Mouse (Mus musculus) heart, embryonic 12.5 days (tissue): ENCODE data around the gene Tgds. TPM values are rescaled to one million over a fixed set of nuclear protein-coding genes. Genes with fewer than 3 reads are reported as not detected.
"Not testable (repeated sequence)": the region's sequence is repeated elsewhere in the genome, so short reads cannot be mapped to it uniquely, and the experiment has no call there.

ENCODE experiments used
- ATAC-seq: fragments of 200-750 bp; cut with Nextera tagmentation; 2 replicates; pipeline ENCODE4 v1.8.0; 2017; ENCODE audit warnings: moderate TSS enrichment, moderate library complexity; ENCODE audit not compliant: insufficient number of reproducible peaks, low FRiP score
- H3K27ac ChIP-seq: fragments of 300-500 bp; sonication (generic); 2 replicates; pipeline ENCODE4 v1.5.1; 2016; ENCODE audit warnings: mild to moderate bottlenecking, moderate library complexity; ENCODE audit not compliant: poor library complexity, severe bottlenecking
- H3K27me3 ChIP-seq: fragments of 300-500 bp; sonication (generic); replicated peaks from 2 replicates; pipeline ENCODE4 v1.6.1; 2016; ENCODE audit warnings: mild to moderate bottlenecking, moderate library complexity
- H3K36me3 ChIP-seq: fragments of 300-500 bp; sonication (generic); 2 replicates; pipeline ENCODE4 v1.6.1; 2016; ENCODE audit warnings: mild to moderate bottlenecking, moderate library complexity
- H3K4me1 ChIP-seq: fragments of 300-500 bp; sonication (generic); replicated peaks from 2 replicates; pipeline ENCODE4 v1.6.1; 2016; ENCODE audit warnings: mild to moderate bottlenecking
- H3K4me2 ChIP-seq: fragments of 300-500 bp; sonication (generic); 2 replicates; pipeline ENCODE4 v1.6.1; 2016; ENCODE audit warnings: mild to moderate bottlenecking, moderate library complexity
- H3K4me3 ChIP-seq: fragments of 300-500 bp; sonication (generic); 2 replicates; pipeline ENCODE4 v1.5.1; 2016; ENCODE audit warnings: mild to moderate bottlenecking
- H3K9ac ChIP-seq: fragments of 300-500 bp; sonication (generic); 2 replicates; pipeline ENCODE4 v1.6.1; 2016; ENCODE audit warnings: mild to moderate bottlenecking, moderate library complexity
- H3K9me3 ChIP-seq: fragments of 300-500 bp; sonication (generic); replicated peaks from 2 replicates; pipeline ENCODE4 v1.6.1; 2016; ENCODE audit warnings: mild to moderate bottlenecking, moderate library complexity
- WGBS: fragments of 180-500 bp; shearing (Covaris S2); methylation state at CpG from one replicate; pipeline ENCODE4 v1.1.7; 2016; 5-methylcytosine and 5-hydroxymethylcytosine counted together
- polyA plus RNA-seq: library from polyadenylated mRNA; unstranded; fragments of >200 nt; fragmentation: Nextera tagmentation; extraction: Ambion mirVana; gene quantifications from 2 replicates; pipeline ENCODE4 v1.2.1, GENCODE M21; 2016

Gene Tgds
- polyA plus RNA-seq, 1 experiment from 2014 or later = 34.7 TPM

DNA sequence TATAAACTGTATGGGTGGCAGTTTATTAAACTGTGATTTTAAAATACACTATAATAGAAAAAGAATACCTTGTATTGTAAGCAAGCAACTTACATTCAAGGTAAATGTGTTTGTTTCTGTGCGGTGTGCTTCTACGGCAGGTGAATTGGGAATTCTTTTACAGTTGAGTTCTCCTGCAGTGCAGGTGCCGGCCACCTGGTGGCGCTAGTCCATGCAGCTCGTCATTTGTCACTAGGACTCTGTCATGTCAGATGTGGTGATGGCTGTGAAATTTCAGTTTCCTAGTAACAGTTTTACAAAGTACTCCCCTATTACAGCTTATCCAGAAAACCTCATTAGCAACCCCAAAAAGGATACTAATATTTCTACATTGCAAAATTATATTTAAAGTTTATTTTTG is 24.6 kb upstream of the Tgds start:
- Histone ChIP-seq H3K9ac (no peak overlapping the region), H3K9me3 (no peaks in the 10 kb centered on the region), H3K4me2 (no peak overlapping the region), H3K36me3 (peaks cover 65% of the 10 kb centered on the region), H3K4me1 (peaks cover 3% of the 10 kb centered on the region), H3K27ac (no peak overlapping the region), H3K27me3 (0 out of 2 replicates have a peak, but pooled peaks cover 3% of the 10 kb centered on the region), H3K4me3 (no peak overlapping the region)
- WGBS = 31% methylated on average over 5 of the region's 5 CpGs
- ATAC-seq = no peak

DNA sequence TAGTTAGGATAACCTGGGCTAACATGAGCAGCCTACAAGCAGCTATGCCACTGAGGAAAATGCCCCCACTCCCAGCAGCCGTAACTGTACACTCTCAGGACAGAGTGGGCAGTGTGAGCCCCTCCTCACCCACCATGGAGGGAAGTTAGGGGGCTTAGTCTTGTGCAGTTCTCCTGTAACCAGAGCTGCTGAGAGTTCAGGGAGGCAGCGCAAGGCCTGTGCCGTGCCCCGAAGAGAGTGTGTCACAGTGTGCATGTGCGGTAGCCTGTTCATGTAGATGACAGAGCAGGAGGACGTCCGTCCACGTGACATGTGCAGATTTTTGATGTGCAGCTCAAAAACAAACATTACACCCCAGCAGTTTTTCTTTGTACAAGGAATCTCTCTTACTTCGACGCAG is 24.2 kb upstream of the Tgds start:
- Histone ChIP-seq H3K4me1 (no peaks in the 10 kb centered on the region), H3K4me2 (no peak overlapping the region), H3K27ac (no peak overlapping the region), H3K36me3 (peaks cover 63% of the 10 kb centered on the region), H3K4me3 (no peak overlapping the region), H3K9ac (no peak overlapping the region), H3K9me3 (no peaks in the 10 kb centered on the region), H3K27me3 (0 out of 2 replicates have a peak, but pooled peaks cover 3% of the 10 kb centered on the region)
- no peak for ATAC-seq
- WGBS = 88% methylated on average over 10 of the region's 10 CpGs

DNA sequence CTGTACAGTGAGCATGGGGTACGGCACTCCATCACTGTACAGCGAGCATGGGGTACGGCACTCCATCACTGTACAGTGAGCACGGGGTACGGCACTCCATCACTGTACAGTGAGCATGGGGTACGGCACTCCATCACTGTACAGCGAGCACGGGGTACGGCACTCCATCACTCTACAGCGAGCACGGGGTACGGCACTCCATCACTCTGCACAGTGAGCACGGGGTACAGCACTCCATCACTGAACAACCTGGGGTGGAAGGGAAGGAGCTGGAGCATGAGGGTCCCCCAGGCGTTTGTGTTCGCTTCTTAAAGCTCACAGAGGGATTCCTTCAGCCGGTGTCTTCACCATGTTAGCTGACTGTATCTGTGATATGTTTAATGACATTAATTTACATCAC is 23.5 kb upstream of the Tgds start:
- not testable (repeated sequence) for H3K27me3 ChIP-seq, H3K4me1 ChIP-seq, ATAC-seq, H3K4me3 ChIP-seq, H3K27ac ChIP-seq, H3K4me2 ChIP-seq, H3K9ac ChIP-seq, H3K9me3 ChIP-seq
- WGBS = 96% methylated on average over 16 of the region's 16 CpGs
- H3K36me3 ChIP-seq = peaks cover 63% of the 10 kb centered on the region

GRCm38 (mm10) chr14:118152294-118152651 is 19.7 kb upstream of the Tgds start:
- WGBS = 91% methylated on average over 8 of the region's 8 CpGs
- H3K36me3 ChIP-seq = peaks cover 53% of the 10 kb centered on the region

GRCm38 (mm10) chr14:118151651-118152293 is 19.2 kb upstream of the Tgds start:
- Histone ChIP-seq H3K9ac (no peak overlapping the region), H3K4me2 (no peak overlapping the region), H3K27ac (no peak overlapping the region), H3K4me1 (no peaks in the 10 kb centered on the region), H3K4me3 (no peak overlapping the region), H3K9me3 (no peaks in the 10 kb centered on the region), H3K36me3 (peaks cover 52% of the 10 kb centered on the region), H3K27me3 (0 out of 2 replicates have a peak, but pooled peaks cover 3% of the 10 kb centered on the region)
- ATAC-seq = no peak
- WGBS = 68% methylated on average over 5 of the region's 5 CpGs

More at GRCm38 (mm10) chr14:118152294-118152651, 19.7 kb upstream of the Tgds start:
- H3K27me3 ChIP-seq = 0 out of 2 replicates have a peak, but pooled peaks cover 3% of the 10 kb centered on the region
- H3K4me1 ChIP-seq = no peaks in the 10 kb centered on the region
- H3K9me3 ChIP-seq = no peaks in the 10 kb centered on the region
- H3K9ac ChIP-seq = no peak overlapping the region
- ATAC-seq = no peak; the same call in 1 of the 2 replicates
- H3K27ac ChIP-seq = no peak overlapping the region
- H3K4me3 ChIP-seq = no peak overlapping the region
- no peak overlapping the region for H3K4me2 ChIP-seq

- WGBS = 83% methylated on average over 26 of the region's 26 CpGs
- no peaks in the 10 kb centered on the region for H3K9me3 ChIP-seq
- no peaks in the 10 kb centered on the region for H3K4me1 ChIP-seq
- H3K4me2 ChIP-seq = no peak overlapping the region
- no peak overlapping the region for H3K27ac ChIP-seq
- H3K36me3 ChIP-seq = peaks cover 47% of the 10 kb centered on the region
- H3K4me3 ChIP-seq = no peak overlapping the region
- no peak overlapping the region for H3K9ac ChIP-seq
- no peaks in the 10 kb centered on the region for H3K27me3 ChIP-seq
- ATAC-seq = no peak
These were observed 18.3 kb upstream of the Tgds start for GRCm38 (mm10) chr14:118150656-118151551.

DNA sequence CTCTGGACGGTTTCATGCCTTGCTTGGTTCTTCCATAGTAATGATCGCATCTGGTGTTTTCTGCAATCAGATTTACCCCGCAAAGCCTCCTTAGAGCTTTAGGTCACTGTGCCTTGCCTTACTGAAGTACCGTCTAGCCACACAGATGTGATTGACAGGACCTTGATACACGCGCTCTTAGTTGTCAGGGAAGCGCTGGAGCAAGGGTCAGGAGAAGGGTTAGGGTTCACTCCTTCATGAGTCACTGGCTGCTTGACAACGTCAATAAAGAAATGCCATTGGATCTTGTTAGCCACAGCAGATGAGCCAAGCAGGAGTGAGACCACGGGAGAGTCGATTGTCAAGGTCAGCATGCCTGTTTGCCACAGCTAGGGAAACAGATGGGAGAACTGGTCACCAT is 16.0 kb upstream of the Tgds start:
- Histone ChIP-seq H3K9ac (no peak overlapping the region), H3K27ac (no peak overlapping the region), H3K36me3 (peaks cover 29% of the 10 kb centered on the region), H3K4me3 (no peak overlapping the region), H3K4me1 (no peaks in the 10 kb centered on the region), H3K4me2 (no peak overlapping the region), H3K9me3 (no peaks in the 10 kb centered on the region), H3K27me3 (no peaks in the 10 kb centered on the region)
- WGBS = 76% methylated on average over 10 of the region's 10 CpGs
- ATAC-seq = no peak

DNA sequence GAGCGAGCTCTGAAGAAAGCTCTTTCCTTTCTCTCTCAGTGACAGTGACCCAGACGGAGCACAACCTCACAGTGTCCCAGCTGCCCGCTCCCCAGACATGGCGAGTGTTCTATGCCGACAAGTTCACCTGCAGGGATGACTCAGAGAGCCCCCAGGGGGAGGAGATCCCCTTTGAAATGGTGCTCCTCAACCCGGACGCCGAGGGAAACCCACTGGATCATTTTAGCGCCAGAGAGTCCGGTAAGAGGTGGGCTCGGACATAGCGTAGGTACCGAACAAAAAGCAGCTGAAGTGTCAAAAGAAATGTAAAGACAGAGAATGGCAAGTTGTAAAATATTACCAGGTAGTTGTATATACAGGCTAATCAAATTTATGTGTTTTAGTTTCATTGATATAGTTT is 15.5 kb upstream of the Tgds start:
- H3K27ac ChIP-seq = no peak overlapping the region
- ATAC-seq = no peak
- WGBS = 94% methylated on average over 13 of the region's 13 CpGs
- H3K36me3 ChIP-seq = peaks cover 29% of the 10 kb centered on the region
- H3K4me2 ChIP-seq = no peak overlapping the region
- H3K27me3 ChIP-seq = no peaks in the 10 kb centered on the region
- H3K4me3 ChIP-seq = no peak overlapping the region
- no peaks in the 10 kb centered on the region for H3K9me3 ChIP-seq
- no peak overlapping the region for H3K9ac ChIP-seq
- H3K4me1 ChIP-seq = no peaks in the 10 kb centered on the region

GRCm38 (mm10) chr14:118142283-118142682 is 9.7 kb upstream of the Tgds start:
- no peak overlapping the region for H3K4me2 ChIP-seq
- no peak for ATAC-seq
- H3K36me3 ChIP-seq = peaks cover 39% of the 10 kb centered on the region
- peaks cover 7% of the 10 kb centered on the region for H3K4me1 ChIP-seq
- WGBS = 93% methylated on average over 5 of the region's 5 CpGs
- no peaks in the 10 kb centered on the region for H3K9me3 ChIP-seq
- H3K4me3 ChIP-seq = no peak overlapping the region
- no peaks in the 10 kb centered on the region for H3K27me3 ChIP-seq
- H3K27ac ChIP-seq = no peak overlapping the region
- no peak overlapping the region for H3K9ac ChIP-seq

- no peak overlapping the region for H3K27ac ChIP-seq
These were observed 4.9 kb upstream of the Tgds start for GRCm38 (mm10) chr14:118137487-118137886.

DNA sequence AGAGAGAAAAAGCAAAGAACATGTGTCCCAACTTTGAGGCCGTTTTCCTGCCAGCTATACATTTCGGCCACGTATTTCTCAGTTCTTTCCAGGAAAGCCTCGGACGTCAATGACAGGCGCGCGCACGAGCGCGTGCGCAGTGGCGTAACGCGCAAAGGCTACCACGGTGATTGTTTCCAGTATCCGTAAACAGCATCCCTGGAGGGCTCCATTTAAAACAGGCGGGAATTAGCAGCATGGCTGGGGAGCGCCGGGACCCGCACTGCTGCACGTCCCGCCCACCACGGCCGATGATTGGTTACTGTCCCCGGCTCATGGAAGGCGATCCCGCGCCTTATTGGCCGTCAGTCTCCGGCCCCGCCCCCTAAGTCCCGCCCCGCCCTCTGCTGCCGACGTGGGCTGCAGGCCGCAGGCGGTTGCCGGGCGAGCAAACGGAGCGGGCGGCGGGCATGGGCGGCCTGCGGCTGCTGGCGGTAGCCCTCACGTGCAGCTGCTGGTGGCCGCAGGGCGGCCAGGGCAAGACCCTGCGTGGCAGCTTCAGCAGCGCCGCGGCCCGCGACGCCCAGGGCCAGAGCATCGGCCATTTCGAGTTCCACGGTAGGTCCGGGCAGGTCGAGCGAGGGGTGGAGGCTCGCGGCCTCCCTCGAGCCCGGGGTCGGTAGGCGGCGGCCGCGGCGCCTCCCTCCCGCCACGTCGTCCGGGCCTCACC is 4.3 kb upstream of the Tgds start, which contains the start of gene Gpr180:
TSS of gene Gpr180 (plus strand) at position 415 of the 709 bp plus-strand sequence.
- Histone ChIP-seq H3K27me3 (peaks cover 4% of the 10 kb centered on the region), H3K36me3 (peaks cover 21% of the 10 kb centered on the region), H3K9me3 (no peaks in the 10 kb centered on the region), H3K4me2 (peak within 1 kb of the TSS; percentile 77), H3K27ac (peak within 1 kb of the TSS; percentile 55), H3K4me3 (peak within 1 kb of the TSS; percentile 84), H3K9ac (peak within 1 kb of the TSS; percentile 90), H3K4me1 (peaks cover 14% of the 10 kb centered on the region)
- ATAC-seq = peak; percentile 96
- WGBS = under 1% methylated on average over 69 of the region's 77 CpGs

More at GRCm38 (mm10) chr14:118137487-118137886, 4.9 kb upstream of the Tgds start:
- H3K4me2 ChIP-seq = peak overlapping the region; percentile 77
- no peaks in the 10 kb centered on the region for H3K9me3 ChIP-seq
- H3K4me1 ChIP-seq = peaks cover 14% of the 10 kb centered on the region
- peak overlapping the region; percentile 84 for H3K4me3 ChIP-seq
- WGBS = 1% methylated on average over 13 of the region's 13 CpGs
- H3K9ac ChIP-seq = peak overlapping the region; percentile 90
- ATAC-seq = no peak
- peaks cover 26% of the 10 kb centered on the region for H3K36me3 ChIP-seq
- H3K27me3 ChIP-seq = peaks cover 4% of the 10 kb centered on the region
